Mouse (Mus musculus): ENCODE measurements around the gene Cbx3.
"Not testable (repeated sequence)": the region's sequence is repeated elsewhere in the genome, so short reads cannot be mapped to it uniquely, and the experiment has no call there.

The Cbx3 gene

DNA sequence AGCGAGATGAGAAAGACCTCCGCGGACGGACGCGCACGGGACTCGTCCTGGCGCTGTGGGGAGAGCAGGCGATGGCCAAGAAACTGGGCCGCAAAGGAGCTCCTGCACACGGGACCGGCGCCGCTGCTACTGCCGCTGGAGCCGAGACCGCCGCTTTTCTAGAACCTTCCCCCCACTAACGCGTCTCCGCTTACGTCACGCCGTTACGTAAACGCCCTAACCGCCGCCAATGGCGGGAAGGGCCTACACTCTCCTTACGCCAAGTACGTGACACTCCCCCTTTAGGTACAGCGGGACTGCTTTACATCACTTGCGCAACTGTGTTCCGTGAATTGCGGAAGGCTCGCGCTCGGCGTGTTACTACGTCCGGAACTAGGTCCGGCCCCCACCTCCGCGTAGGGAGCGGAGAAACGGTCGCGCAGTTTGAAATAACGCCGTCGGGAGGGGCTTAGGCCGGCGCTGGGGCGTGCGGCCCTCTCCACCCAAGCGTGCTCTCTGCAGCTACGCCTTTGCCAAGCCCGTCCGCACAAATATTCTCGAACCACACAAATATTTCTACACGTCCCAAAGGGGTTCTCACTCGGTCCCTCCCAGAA lies 347 bp upstream of the Cbx3 start, which contains the start of gene Hnrnpa2b1:
Hnrnpa2b1 (minus strand) TSS at position 180 of the 596 bp plus-strand sequence.
- DNase-seq (ENCODE audit: low read depth, low spot score) = peak; percentile 95

DNA sequence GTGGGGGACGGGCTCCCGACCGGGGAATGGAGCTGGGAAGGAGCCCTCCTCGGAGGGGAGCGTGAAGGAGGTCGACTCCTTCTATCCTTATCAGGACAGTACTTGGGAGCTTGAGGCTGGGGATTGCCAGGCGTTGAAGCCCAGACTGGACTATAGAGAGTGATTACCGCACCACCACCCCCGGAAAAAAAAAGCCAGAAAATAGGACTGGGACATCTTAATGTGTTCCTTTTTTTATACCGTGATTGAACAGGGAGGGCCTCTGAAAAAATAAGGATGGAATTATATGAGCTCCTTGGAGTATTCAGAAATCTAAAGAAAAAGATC lies 982 bp downstream of the Cbx3 start:
- no peak for DNase-seq (ENCODE audit: low read depth, low spot score)

DNA sequence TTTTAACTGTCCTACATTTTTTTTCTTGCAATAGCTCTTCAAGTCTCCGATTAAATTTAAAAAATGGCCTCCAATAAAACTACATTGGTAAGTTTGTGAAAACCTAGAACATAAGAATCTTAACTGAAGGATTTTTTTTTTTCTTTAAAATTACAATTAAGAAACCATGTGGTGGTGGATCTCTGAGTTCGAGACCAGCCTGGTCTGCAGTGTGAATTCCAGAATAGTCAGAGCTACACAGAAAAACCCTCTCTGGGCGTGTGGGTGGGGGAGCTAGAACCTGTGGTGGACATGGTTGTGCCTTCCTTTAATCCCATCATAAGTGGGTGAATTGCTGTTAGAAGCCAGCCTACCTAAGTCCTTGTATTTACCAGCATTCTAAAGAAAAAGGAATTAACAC lies 1.6 kb downstream of the Cbx3 start:
- no peak for DNase-seq (ENCODE audit: low read depth, low spot score)

DNA sequence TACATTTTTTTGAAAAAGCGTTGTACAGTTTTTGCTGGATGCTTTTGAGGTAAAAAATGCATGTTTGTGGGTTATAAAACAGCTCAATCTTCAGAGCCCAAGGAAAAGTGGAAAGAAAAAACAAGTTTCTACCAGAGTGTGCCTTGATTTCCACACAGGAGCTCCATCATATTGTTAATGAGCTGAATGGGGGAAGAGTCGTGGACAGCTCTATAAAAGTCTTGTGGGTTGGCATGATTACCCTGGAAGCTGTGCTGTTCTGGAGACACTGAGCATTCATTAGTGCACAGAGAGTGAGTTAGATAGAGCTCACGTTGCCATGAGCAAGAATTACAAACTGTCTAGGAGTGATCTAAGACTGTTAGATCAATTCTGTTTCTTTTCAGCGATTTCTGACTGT lies 2.1 kb downstream of the Cbx3 start:
- no peak for DNase-seq (ENCODE audit: low read depth, low spot score)

DNA sequence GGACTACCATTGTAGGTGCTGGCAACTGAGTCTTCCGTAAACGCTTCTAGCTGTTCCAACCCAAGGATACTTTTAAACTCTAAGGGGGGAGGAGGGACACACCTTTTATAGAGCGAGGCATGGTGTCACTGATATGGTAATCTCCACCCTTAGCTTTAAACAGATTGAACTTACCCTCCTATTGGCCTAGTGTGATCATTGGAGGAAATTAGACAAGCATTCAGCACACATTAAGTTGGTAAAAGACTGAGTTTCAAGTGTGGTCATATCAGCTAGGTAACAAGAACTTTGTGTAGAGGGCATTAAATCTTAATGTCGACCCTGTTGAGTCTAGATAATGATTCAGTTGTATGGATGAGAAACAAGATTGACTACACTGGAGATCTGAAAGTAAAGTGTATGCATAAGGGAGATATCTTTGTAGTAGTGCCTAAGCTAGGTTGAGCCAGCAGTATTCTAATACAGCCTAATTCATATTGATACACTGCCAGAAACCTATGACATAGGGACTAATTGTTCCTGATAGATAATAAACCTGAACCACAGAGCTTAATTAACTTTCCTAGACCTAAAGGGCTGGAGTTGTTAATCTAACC lies 9.1 kb downstream of the Cbx3 start:
- no peak for DNase-seq (ENCODE audit: low read depth, low spot score)

DNA sequence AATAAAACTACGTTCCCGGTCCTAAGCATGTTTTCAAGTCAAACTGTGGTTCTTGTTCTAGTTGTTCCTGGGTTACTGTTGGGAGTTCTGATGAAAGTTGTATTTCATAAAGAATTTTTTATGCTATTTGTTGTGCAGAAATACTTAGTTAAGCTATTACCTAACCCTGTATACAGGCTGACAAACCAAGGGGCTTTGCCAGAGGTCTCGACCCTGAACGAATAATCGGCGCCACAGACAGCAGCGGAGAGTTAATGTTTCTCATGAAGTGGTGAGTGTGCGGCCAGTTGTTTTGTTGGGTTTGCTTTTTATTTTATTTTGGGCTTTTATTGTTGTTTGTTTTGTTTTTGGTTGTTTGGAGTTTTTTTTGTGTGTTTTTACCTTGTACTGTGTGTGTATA lies 11.4 kb downstream of the Cbx3 start:
- DNase-seq (ENCODE audit: low read depth, low spot score) = no peak

DNA sequence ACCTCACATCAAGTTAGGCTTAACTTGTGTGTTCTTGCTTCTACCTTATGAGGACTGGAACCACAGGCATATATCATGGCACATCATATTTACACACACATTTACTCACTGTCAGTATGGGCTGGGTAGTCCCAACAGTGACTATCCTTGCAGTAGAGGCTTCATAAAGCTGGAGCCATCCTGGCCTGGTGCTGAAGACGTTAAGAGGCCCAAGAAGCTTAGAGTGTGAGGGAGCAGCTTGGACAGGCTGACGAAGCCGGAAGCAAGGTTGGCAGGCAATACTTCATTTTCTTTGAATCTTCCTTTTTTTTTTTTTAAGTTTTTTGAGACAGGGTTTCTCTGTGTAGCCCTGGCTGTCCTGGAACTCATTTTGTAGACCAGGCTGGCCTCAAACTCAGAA lies 13.7 kb downstream of the Cbx3 start:
- no peak for DNase-seq (ENCODE audit: low read depth, low spot score)

DNA sequence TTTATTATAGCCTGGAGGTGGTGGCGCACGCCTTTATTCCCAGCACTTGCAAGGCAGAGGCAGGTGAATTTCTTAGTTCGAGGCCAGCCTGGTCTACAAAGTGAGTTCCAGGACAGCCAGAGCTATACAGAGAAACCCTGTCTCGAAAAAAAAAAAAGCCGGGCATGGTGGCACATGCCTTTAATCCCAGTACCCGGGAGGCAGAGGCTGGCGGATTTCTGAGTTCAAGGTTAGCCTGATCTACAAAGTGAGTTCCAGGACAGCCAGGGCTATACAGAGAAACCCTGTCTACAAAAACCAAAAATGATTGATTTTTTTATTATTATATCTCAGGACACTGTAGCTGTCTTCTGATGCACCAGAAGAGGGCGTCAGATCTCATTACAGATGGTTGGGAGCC lies 14.4 kb downstream of the Cbx3 start:
- DNase-seq (ENCODE audit: low read depth, low spot score) = not testable (repeated sequence)

DNA sequence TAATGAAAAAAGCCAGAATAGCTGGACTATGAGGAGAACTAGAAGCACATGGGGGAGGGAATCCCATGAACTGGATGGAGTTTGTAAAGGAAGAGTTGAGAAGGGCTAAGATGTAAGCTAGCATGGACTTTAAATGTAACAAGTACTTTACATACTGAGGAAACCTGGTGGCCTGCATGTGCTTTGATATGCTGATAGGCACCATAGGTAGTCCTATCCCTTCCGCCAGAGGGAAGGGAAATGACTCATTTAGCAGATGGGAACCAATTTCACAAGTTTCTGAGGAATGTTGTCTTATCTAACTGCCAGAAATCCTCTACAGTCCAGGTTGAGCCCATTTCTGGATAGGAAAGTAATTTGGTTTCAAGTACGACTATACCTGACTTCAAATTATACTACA lies 15.5 kb downstream of the Cbx3 start:
- DNase-seq (ENCODE audit: low read depth, low spot score) = no peak

DNA sequence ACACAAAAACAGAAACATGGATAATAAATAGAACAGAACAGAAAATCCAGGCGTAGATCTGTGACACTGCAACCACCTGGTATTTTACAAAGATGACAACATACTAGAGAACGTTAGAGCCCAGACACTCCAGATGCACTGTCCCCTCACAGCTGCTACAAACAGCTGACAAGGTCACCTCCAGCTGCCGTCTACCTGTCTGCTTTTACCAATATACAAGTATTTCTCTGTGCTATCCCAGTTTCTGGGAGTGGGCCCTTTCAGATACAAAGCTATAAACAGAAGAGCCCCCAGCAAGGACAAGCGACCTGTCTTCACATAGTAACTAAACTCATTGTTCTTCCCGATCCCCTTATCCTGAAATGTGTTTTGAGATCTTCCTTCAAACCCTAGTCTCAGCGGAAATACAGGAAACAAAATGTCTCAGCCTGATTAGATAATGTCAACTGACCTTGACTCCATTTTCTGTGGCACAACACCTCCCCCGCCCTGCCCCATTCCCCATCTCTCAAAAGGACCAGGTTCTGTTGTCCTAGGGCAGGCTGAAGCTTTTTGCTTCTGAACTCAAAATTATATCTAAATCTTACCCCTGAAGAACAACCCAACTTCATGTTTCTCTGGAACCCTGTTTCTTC lies 16.0 kb downstream of the Cbx3 start:
- no peak for DNase-seq (ENCODE audit: low read depth, low spot score)

DNA sequence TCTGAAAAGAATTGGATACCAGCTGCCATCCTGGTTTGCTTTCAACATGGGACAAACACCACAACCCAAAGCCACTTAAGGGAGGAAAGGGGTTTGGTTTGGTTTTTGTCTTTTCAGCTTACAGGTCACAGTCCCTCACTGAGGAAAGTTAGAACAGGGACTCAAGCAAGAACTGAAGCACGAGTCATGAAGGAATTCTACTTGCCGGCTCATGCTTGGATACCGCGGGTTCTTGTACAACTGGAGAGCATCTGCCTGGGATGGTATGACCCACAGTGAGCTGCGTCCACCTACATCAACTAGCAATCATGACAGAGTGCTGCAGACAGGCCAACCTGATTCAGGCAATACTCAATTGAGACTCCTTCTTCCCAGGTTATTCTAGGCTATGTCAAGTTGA lies 16.6 kb downstream of the Cbx3 start:
- DNase-seq (ENCODE audit: low read depth, low spot score) = no peak

DNA sequence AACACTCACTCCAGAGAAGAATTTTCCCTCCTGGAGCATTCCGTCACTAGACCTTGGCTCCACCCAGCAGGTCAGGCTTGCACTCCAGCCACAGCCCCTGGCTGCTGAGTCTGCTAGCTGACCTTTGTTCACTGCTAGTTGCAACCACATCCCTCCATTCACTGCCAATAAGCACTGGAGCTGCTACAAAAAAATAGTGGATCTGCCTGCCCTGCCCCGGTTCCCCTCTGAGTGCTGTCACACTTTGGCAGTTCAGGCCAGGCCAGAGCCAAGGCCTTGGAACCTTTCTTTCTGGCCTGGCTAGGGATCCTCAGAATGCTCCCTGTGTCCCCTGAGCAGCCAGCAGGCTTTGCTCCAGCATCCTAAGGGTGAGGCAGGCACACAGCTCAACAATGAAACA lies 19.6 kb downstream of the Cbx3 start:
- DNase-seq (ENCODE audit: low read depth, low spot score) = no peak

DNA sequence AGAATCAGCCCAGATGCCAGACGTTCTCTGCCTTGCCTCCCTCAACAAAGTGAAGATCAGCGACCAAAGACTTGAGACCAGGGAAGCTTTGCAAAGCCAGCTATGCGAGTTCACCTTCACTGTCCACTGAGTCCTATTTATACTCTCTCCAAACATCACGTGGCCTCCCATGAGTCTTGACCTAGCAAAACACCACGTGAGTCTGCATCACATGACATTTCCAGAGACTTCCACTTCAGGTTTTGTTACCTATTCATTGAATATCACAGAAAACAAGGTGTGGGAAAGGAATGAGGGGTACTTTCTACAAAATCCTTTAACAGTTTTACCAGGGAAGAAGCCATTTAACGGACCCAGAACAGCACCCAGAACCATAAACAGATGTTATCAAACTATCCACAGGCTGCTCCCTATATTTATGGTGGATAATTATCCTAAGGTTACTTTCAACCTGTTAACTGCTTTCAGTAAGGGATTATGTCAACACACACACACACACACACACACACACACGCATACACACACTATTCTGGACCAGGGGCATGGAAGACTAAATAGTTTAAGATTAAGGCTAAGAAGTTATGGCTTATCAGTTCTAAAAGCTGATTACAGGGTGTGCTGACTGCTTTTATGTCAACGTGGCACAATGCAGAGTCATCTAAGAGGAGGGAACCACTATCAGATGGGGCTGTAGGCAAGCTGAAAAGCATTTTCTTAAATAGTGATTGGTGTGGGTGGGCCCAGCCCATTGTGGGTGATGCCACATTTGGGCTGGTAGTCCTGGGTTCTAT lies 27.4 kb downstream of the Cbx3 start:
- DNase-seq (ENCODE audit: low read depth, low spot score) = no peak

DNA sequence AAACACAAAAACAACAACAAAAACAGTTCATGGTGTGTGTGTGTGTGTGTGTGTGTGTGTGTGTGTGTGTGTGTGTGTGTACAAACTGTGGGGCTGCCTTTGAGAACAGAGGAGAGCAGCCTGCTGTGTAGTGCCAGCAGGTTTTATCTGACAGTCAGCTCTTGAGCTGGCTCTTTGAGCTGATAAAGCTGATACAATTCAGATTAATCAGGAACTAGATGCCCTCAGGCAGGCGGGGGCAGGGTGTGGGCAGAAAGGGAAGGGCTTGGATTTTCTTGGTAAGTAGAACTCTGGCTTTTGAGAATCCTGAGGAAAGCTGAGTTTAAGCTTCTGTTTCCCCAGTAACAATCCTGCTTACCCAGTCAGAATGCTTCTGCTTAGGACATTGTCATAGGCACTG lies 35.5 kb downstream of the Cbx3 start:
- no peak for DNase-seq (ENCODE audit: low read depth, low spot score)

DNA sequence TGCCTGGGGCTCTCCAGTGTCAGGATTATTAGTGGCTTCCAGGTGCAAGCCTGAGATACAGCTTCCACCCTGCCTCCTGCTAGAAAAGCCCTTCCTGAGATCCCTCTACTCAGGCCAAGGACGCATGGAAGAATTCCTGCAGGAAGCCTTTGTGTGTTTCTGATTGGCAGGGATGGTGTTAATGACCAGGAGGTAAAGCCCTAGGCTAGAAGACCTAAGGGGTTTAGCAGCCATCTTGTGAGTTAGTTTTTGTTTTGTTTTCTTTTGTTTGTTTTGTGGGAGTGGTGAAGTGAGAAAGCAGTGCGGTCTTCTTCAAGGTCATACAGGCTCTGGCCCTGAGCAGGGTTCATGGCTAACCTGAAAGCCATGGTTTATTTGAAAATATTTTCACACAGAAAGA lies 37.4 kb downstream of the Cbx3 start:
- no peak for DNase-seq (ENCODE audit: low read depth, low spot score)

DNA sequence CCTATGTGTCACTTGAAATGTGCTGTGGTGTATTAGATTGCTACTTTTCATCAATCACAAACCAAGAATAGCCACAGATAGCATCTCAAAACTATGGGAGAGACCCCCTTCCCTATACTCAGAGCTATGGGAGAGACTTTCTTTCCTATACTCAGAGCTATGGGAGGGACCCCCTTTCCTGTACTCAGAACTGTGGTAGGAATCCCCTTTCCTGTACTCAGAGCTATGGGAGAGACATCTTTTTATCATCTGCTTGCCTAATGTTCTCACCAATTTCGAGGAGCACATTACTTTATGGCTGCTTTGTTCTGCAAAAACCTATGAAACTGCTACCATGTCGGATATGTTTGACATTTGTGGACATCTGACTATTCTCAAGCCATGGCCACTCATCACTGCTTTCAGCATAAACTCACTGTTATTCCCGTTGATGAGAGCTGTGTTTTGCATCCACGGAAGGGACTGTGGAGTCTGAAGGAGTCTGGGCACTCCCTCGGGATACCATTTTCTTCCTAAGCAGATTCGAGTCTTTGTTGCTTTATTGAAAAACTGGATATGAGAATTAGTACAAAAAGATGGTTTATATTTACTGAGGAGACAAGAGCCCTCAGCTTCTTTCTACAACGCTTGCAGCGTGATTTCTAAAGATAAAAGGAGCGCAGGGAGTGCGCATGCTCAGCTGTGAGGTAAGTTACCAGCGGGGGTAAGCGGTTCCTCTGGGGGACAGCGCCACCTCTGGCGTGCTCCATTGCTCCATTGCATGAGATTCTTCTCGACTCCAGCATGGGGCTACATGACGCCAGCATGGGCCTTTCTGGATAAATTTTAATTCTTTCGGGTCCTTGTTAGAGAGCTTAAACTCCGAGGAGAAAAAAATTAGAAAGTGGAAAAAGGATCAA lies 38.8 kb downstream of the Cbx3 start:
- peak; percentile 75 for DNase-seq (ENCODE audit: low read depth, low spot score)

DNA sequence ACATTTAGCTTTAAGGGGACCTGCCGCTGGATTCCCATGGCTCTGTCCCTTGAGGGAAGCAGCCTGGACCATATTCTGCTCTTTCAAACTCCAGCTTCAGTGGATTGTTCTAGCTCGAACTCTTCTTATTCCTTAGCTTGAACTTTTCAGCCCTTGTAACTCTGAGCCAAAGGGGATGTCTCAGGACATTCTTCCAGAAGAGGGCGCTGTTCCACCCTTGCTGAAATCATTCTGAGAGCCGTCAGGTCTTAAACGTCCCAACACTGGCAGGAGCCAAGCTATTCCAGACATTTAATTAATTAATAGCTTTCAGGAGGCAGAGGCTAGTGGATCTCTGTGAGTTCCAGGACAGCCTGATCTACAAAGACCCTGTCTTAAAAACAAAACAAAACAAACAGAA lies 39.9 kb downstream of the Cbx3 start:
- no peak for DNase-seq (ENCODE audit: low read depth, low spot score)

DNA sequence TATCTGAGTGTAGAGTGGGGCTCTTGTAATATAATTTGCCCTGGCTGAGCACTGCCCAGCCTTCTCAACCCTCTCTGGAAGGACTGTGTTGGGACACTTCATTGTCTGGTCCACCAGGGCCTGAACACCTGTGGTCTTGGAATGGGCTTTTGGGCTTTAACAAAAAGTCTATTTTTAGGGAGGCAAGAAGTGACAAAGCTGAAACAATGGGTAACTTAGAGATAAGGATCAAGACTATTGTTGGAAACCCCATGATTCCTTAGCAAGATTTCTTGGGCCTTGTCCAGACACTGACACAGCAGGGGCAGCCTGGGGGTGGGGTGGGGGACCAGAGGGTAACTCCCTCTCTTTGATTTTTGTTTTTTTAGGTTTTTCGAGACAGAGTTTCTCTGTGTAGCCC lies 40.8 kb downstream of the Cbx3 start:
- DNase-seq (ENCODE audit: low read depth, low spot score) = no peak

DNA sequence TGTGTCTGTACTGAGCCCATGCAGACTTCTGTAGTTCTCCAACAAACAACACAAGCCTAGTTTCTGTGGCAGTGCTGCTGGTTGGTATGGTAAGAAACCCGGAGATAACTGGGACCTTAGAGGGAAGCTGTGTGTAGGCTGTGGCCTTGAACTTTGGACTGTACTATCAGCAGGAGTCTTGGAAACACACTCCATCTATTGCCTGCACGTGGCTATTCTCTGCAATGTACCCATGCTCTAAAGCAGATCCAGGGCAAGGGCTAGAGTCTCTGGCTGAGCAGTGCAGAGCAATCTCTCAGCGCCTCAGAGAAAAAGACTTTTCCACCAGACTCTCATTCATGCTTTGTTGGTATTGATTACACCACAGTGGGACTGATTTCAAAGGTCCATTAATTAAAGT lies 43.6 kb downstream of the Cbx3 start:
- DNase-seq (ENCODE audit: low read depth, low spot score) = no peak

DNA sequence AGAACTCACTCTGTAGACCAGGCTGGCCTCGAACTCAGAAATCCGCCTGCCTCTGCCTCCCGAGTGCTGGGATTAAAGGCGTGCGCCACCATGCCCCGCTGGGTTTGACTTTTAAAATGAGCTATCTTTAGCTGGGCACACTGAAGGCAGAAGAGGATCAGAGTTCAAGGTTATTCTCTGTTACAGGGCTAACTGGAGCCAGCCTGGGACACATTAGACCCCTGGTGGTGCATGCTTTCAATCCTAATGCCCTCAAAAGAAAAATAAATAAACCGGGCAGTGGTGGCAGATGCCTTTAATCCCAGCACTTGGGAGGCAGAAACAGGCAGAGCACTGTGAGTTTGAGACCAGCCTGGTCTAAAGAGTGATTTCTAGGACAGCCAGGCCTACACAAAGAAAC lies 44.7 kb downstream of the Cbx3 start:
- no peak for DNase-seq (ENCODE audit: low read depth, low spot score)

DNA sequence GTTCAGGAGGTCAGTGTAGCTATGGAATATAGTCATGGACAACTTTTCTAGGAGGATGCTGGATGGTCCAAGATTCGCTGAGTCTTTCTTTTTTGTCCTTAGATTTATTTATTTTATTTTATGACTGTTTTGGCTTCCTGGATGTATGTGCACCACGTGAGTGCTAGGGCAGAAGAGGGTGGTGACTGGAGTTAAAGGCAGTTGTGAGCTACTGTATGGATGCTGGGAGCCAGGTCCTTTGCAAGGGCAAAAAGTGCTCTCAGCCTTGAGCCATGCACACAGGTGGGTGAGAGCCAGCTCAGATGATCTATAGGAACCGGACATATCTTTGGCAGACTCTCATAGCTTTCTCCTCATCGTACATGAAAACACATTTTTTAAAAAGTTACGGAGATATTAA lies 53.1 kb downstream of the Cbx3 start:
- DNase-seq (ENCODE audit: low read depth, low spot score) = no peak

DNA sequence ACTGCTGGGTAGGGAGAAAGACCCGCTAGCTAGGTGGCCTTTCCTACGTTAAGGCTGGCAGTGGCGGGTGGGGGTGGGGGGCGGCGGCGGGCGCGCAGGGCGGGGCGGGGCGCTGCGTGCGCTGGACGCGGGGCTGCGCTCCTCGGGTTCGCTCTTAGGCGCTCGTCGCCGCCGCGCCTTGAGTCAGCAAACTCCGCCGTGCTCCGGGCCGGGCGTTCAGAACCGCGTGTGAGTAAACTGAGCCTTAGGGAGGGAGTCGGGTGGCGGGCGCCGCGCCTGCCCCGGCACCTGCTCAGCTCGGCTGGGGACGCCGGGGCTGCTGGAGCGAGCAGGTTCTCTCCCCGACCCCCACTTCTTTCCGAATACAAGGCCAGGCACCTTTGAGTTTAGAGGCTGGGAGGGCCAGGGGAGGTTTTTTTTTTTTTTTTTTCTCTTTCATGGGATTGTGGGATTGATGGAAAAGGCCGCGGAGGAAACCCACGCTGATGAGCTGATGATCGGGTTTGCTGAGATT lies 53.7 kb downstream of the Cbx3 start, which contains the start of gene Snx10:
Snx10 (plus strand) TSS at position 95 of the 514 bp plus-strand sequence.
- no peak for DNase-seq (ENCODE audit: low read depth, low spot score)
